In the genomic region with DNA sequence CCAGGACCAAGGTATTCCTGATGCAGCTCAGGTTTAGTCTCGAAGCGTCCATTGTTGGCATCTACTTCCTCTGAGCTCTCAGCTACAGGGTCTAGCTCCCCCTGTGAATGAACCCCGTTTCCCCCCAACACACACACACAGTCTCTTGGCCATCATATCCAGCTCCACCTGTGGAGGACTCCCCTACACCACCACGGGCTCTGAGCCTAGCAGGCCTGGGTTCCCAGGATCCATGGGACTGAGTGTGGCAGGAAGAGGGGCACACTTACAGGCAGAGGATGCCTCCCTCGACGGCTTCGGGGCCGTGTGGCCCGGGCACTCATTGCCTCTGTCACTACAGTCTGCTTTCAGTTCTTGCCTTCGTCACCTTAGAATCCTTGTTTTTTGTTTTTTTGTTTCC, we compare ENCODE assay signal across 10 mouse cellular contexts. TPM values are rescaled to one million over a fixed set of nuclear protein-coding genes. Genes with fewer than 3 reads are reported as not detected.
DNase-seq lines count a peak whose midpoint lies in the region; ATAC-seq and TF ChIP-seq lines count a peak whose summit lies in the region.
"Had no signal": no experiment of that assay in that cellular context is flagged by ENCODE, and none has a peak within 500 bp of the region (broad histone marks: within the 10 kb centered on the region; RNA-seq: fewer than 3 reads in every experiment).

No protein-coding gene starts in this region.

- no peak for ATAC-seq in heart, embryonic 15.5 days (replicated peaks; ENCODE audit: insufficient number of reproducible peaks, insufficient read depth, low FRiP score, low read depth)
- no peak for ATAC-seq in limb, embryonic 13.5 days (ENCODE audit: low FRiP score, low read depth)
- no peak for ATAC-seq in forebrain, postnatal 0 days

- no peak overlapping the region for H3K9ac ChIP-seq in heart, embryonic 15.5 days
- H3K9ac ChIP-seq in limb, embryonic 13.5 days = no peak overlapping the region
- H3K9ac ChIP-seq in forebrain, postnatal 0 days = no peak overlapping the region

- H3K4me1 ChIP-seq in heart, embryonic 15.5 days (replicated peaks) = peaks cover 13% of the 10 kb centered on the region
- H3K4me1 ChIP-seq in limb, embryonic 13.5 days = peaks cover 12% of the 10 kb centered on the region
- peaks cover 6% of the 10 kb centered on the region for H3K4me1 ChIP-seq in forebrain, postnatal 0 days (ENCODE audit: insufficient read depth)

- no peaks in the 10 kb centered on the region for H3K27me3 ChIP-seq in heart, embryonic 15.5 days
- no peaks in the 10 kb centered on the region for H3K27me3 ChIP-seq in limb, embryonic 13.5 days
- no peaks in the 10 kb centered on the region for H3K27me3 ChIP-seq in forebrain, postnatal 0 days (ENCODE audit: insufficient read depth, low read length)

- no peak for TF ChIP-seq CTCF in layer of hippocampus, adult 2 months (conservative IDR thresholded peaks at IDR 0.05)
- TF ChIP-seq CTCF in forebrain, postnatal 0 days (IDR thresholded peaks at IDR 0.05; ENCODE audit: low read depth) = no peak

- H3K9me3 ChIP-seq in heart, embryonic 15.5 days (replicated peaks) = no peaks in the 10 kb centered on the region
- H3K9me3 ChIP-seq in limb, embryonic 13.5 days = no peaks in the 10 kb centered on the region
- no peaks in the 10 kb centered on the region for H3K9me3 ChIP-seq in forebrain, postnatal 0 days (ENCODE audit: low read length)

- WGBS in heart, embryonic 15.5 days = 69% methylated on average over 10 of the region's 10 CpGs
- 89% methylated on average over 10 of the region's 10 CpGs for WGBS in limb, embryonic 13.5 days
- WGBS in forebrain, postnatal 0 days = 91% methylated on average over 10 of the region's 10 CpGs

- H3K4me3 ChIP-seq in layer of hippocampus, adult 2 months = peak overlapping the region; percentile 33; the same call in 1 of the 2 replicates
- peak overlapping the region; percentile 27 for H3K4me3 ChIP-seq in heart, embryonic 15.5 days
- H3K4me3 ChIP-seq in limb, embryonic 13.5 days = no peak overlapping the region
- H3K4me3 ChIP-seq in forebrain, postnatal 0 days (ENCODE audit: low read depth, low read length) = no peak overlapping the region

- peak overlapping the region; percentile 84 for H3K4me2 ChIP-seq in heart, embryonic 15.5 days
- H3K4me2 ChIP-seq in limb, embryonic 13.5 days (replicated peaks) = peak overlapping the region; percentile 30; the same call in 1 of the 2 replicates
- H3K4me2 ChIP-seq in forebrain, postnatal 0 days (ENCODE audit: low read depth) = no peak overlapping the region

- H3K36me3 ChIP-seq in heart, embryonic 15.5 days = peaks cover 13% of the 10 kb centered on the region
- H3K36me3 ChIP-seq in limb, embryonic 13.5 days = peaks cover 14% of the 10 kb centered on the region
- H3K36me3 ChIP-seq in forebrain, postnatal 0 days (ENCODE audit: insufficient read depth) = peaks cover 7% of the 10 kb centered on the region

- peak overlapping the region; percentile 76 for H3K27ac ChIP-seq in layer of hippocampus, adult 2 months
- H3K27ac ChIP-seq in heart, embryonic 15.5 days = peak overlapping the region; percentile 81
- no peak overlapping the region for H3K27ac ChIP-seq in limb, embryonic 13.5 days
- no peak overlapping the region for H3K27ac ChIP-seq in forebrain, postnatal 0 days (ENCODE audit: low read depth, low read length)

- DNase-seq in cerebellum, adult 11 months = peak; percentile 27
- no peak for DNase-seq in cerebellum, postnatal 14 days
- no peak for DNase-seq in layer of hippocampus, adult 2 months (ENCODE audit: low spot score in 2 of 2)
- no peak for DNase-seq in layer of hippocampus, adult 9-11 months
- no peak for DNase-seq in layer of hippocampus, postnatal 36 days
- no peak for DNase-seq in forebrain, postnatal 0 days
- DNase-seq: midbrain, embryonic 14.5 days; right cerebral cortex, adult 18-20 months had no signal

RNA-seq across cellular contexts. Expression of a gene that starts 0.5 kb away (rescaled TPM):
- total RNA-seq in layer of hippocampus, adult 2 months (2021) = 1 to 10 TPM; 3.3 to 4.3 TPM
- polyA plus RNA-seq in heart, embryonic 15.5 days (2015; fragmentation: Nextera tagmentation; extraction: Ambion mirVana) = 14.6 and 17.3 TPM in 2 replicates
- polyA plus RNA-seq in limb, embryonic 13.5 days (2015; fragmentation: Nextera tagmentation; extraction: Ambion mirVana) = 8.1 and 8.2 TPM in 2 replicates
- 1 to 10 TPM; 3.6 to 5.1 TPM for total RNA-seq in layer of hippocampus, postnatal 36 days (2021)
- 3.5 and 5.6 TPM in 2 replicates for total RNA-seq in forebrain, postnatal 0 days (2014; rRNA removed)
- 4.2 and 4.5 TPM in 2 replicates for polyA plus RNA-seq in forebrain, postnatal 0 days (2015; fragmentation: Nextera tagmentation; extraction: Ambion mirVana)

RNA-seq across cellular contexts. Expression of a gene that starts 1.6 kb away (rescaled TPM):
- total RNA-seq in layer of hippocampus, adult 2 months (2021) = 100 to 1,000 TPM in 1 of 2 experiments, 10 to 100 TPM in 1; 98.3 to 102 TPM
- polyA plus RNA-seq in heart, embryonic 15.5 days (2015; fragmentation: Nextera tagmentation; extraction: Ambion mirVana) = 75.5 and 89.9 TPM in 2 replicates
- polyA plus RNA-seq in limb, embryonic 13.5 days (2015; fragmentation: Nextera tagmentation; extraction: Ambion mirVana) = 93.1 and 99.7 TPM in 2 replicates
- 10 to 100 TPM; 92.1 to 93.4 TPM for total RNA-seq in layer of hippocampus, postnatal 36 days (2021)
- total RNA-seq in forebrain, postnatal 0 days (2014; rRNA removed) = 87.2 and 94.0 TPM in 2 replicates
- 98.9 and 107 TPM in 2 replicates for polyA plus RNA-seq in forebrain, postnatal 0 days (2015; fragmentation: Nextera tagmentation; extraction: Ambion mirVana)

RNA-seq across cellular contexts. Expression of a gene that starts 10.7 kb away (rescaled TPM):
- under 1 TPM; 0.67 to 0.88 TPM for total RNA-seq in layer of hippocampus, adult 2 months (2021)
- polyA plus RNA-seq in heart, embryonic 15.5 days (2015; fragmentation: Nextera tagmentation; extraction: Ambion mirVana) = 23.0 and 34.0 TPM in 2 replicates
- polyA plus RNA-seq in limb, embryonic 13.5 days (2015; fragmentation: Nextera tagmentation; extraction: Ambion mirVana) = 40.7 and 41.9 TPM in 2 replicates
- total RNA-seq in layer of hippocampus, postnatal 36 days (2021) = under 1 TPM; 0.27 to 0.46 TPM
- total RNA-seq in forebrain, postnatal 0 days (2014; rRNA removed) = 0.81 and 2.8 TPM in 2 replicates
- 0.97 and 2.3 TPM in 2 replicates for polyA plus RNA-seq in forebrain, postnatal 0 days (2015; fragmentation: Nextera tagmentation; extraction: Ambion mirVana)

RNA-seq across cellular contexts. Expression of a gene that starts 13.3 kb away (rescaled TPM):
- total RNA-seq in layer of hippocampus, adult 2 months (2021) = 10 to 100 TPM; 41.9 TPM
- 43.4 and 51.5 TPM in 2 replicates for polyA plus RNA-seq in heart, embryonic 15.5 days (2015; fragmentation: Nextera tagmentation; extraction: Ambion mirVana)
- 38.2 and 43.7 TPM in 2 replicates for polyA plus RNA-seq in limb, embryonic 13.5 days (2015; fragmentation: Nextera tagmentation; extraction: Ambion mirVana)
- 10 to 100 TPM; 42.6 to 47.1 TPM for total RNA-seq in layer of hippocampus, postnatal 36 days (2021)
- 59.0 and 63.9 TPM in 2 replicates for total RNA-seq in forebrain, postnatal 0 days (2014; rRNA removed)
- polyA plus RNA-seq in forebrain, postnatal 0 days (2015; fragmentation: Nextera tagmentation; extraction: Ambion mirVana) = 26.0 and 28.9 TPM in 2 replicates

RNA-seq across cellular contexts. Expression of a gene that starts 24.0 kb away (rescaled TPM):
- total RNA-seq in layer of hippocampus, adult 2 months (2021) = 10 to 100 TPM; 15.4 to 15.9 TPM
- 4.9 and 7.2 TPM in 2 replicates for polyA plus RNA-seq in heart, embryonic 15.5 days (2015; fragmentation: Nextera tagmentation; extraction: Ambion mirVana)
- 3.1 and 4.1 TPM in 2 replicates for polyA plus RNA-seq in limb, embryonic 13.5 days (2015; fragmentation: Nextera tagmentation; extraction: Ambion mirVana)
- total RNA-seq in layer of hippocampus, postnatal 36 days (2021) = 10 to 100 TPM; 12.1 to 14.1 TPM
- total RNA-seq in forebrain, postnatal 0 days (2014; rRNA removed) = 14.3 and 16.2 TPM in 2 replicates
- polyA plus RNA-seq in forebrain, postnatal 0 days (2015; fragmentation: Nextera tagmentation; extraction: Ambion mirVana) = 5.2 and 6.6 TPM in 2 replicates

Comparison
In these comparisons a context has a peak if more than half of its experiments do, and no peak if none do; other contexts are left out.
1. H3K27ac ChIP-seq: peak in layer of hippocampus, adult 2 months (single experiment) and heart, embryonic 15.5 days (single experiment); none in limb, embryonic 13.5 days (single experiment) and forebrain, postnatal 0 days (single experiment).
2. H3K4me3 ChIP-seq: peak in layer of hippocampus, adult 2 months (single experiment) and heart, embryonic 15.5 days (single experiment); none in limb, embryonic 13.5 days (single experiment) and forebrain, postnatal 0 days (single experiment).